Comparison of ENCODE assay signal across 15 mouse cellular contexts in the genomic region with DNA sequence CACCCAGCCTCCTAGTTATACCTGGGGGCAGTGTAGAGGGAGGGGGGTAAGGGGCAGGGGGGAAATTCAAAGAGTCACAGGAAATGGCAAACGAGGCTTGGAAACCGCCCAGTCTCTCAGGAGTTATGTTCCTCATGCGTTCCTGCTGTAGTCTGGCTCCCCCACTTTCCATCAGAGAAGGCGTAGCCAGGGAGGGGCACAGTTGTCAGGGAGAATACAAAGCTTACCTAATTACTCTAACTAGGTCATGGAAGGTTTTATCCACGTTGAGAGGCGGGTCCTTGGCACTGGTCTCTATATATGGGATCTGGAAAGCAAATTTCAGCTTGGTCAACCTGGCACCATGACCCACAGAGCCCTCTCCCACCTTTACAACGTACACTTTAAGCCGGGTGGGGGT. TPM values are rescaled to one million over a fixed set of nuclear protein-coding genes. Genes with fewer than 3 reads are reported as not detected.
"Had no signal": no experiment of that assay in that cellular context is flagged by ENCODE, and none has a peak within 500 bp of the region (broad histone marks: within the 10 kb centered on the region; RNA-seq: fewer than 3 reads in every experiment).

No protein-coding gene starts in this region.

- H3K27ac ChIP-seq: liver, embryonic 13.5 days; lung, embryonic 15.5 days; macrophage; neural tube, embryonic 13.5 days; stomach, embryonic 15.5 days had no signal

- H3K4me3 ChIP-seq: liver, embryonic 13.5 days; lung, embryonic 15.5 days; megakaryocyte, embryonic 14.5 days; midbrain, embryonic 15.5 days; neural tube, embryonic 13.5 days; stomach, embryonic 15.5 days had no signal

- DNase-seq: kidney, postnatal 10 days; kidney, postnatal 4 days; liver; liver, embryonic 13.5 days; liver, postnatal 0 days; lung, postnatal 14 days; right cerebral cortex, postnatal 14 days; thymus, postnatal 4 days had no signal

RNA-seq across cellular contexts. Expression of a gene that starts 31.1 kb away (rescaled TPM):
- total RNA-seq: monocyte, adult 5-6 weeks had no signal

RNA-seq across cellular contexts. Expression of a gene that starts 47.7 kb away (rescaled TPM):
- total RNA-seq: monocyte, adult 5-6 weeks had no signal
